Mouse (Mus musculus) gastrocnemius, adult 2 months (tissue): ENCODE results near the gene Mettl8. TPM values are rescaled to one million over a fixed set of nuclear protein-coding genes. Genes with fewer than 3 reads are reported as not detected.

ENCODE experiments used
- DNase-seq: peaks from one replicate; pipeline ENCODE4 v3.0.0; 2022
- H3K27ac ChIP-seq: fragments of 200-600 bp; 2 replicates; pipeline ENCODE4 v1.8.1; 2022; ENCODE audit warnings: mild to moderate bottlenecking
- H3K4me3 ChIP-seq: fragments of 200-600 bp; 2 replicates; pipeline ENCODE4 v1.8.1; 2022; ENCODE audit warnings: mild to moderate bottlenecking, moderate library complexity
- CTCF ChIP-seq: fragments of 200-600 bp; IDR thresholded peaks from 2 replicates; pipeline ENCODE4 v1.8.1; 2022; ENCODE audit warnings: antibody characterized with exemption, mild to moderate bottlenecking, moderate library complexity
- intact Hi-C: fragments of 180-260 bp; cut with DNase I; formaldehyde crosslinking; loops from one replicate; pipeline ENCODE4 v1.15.1; 2025
- total RNA-seq, 2 experiments: library from RNA; stranded (reverse); gene quantifications; 2 replicates each; pipeline ENCODE4 v1.2.3; 2021

The Mettl8 gene
- total RNA-seq, 2 experiments from 2014 or later = 5.0 to 6.4 TPM

DNA sequence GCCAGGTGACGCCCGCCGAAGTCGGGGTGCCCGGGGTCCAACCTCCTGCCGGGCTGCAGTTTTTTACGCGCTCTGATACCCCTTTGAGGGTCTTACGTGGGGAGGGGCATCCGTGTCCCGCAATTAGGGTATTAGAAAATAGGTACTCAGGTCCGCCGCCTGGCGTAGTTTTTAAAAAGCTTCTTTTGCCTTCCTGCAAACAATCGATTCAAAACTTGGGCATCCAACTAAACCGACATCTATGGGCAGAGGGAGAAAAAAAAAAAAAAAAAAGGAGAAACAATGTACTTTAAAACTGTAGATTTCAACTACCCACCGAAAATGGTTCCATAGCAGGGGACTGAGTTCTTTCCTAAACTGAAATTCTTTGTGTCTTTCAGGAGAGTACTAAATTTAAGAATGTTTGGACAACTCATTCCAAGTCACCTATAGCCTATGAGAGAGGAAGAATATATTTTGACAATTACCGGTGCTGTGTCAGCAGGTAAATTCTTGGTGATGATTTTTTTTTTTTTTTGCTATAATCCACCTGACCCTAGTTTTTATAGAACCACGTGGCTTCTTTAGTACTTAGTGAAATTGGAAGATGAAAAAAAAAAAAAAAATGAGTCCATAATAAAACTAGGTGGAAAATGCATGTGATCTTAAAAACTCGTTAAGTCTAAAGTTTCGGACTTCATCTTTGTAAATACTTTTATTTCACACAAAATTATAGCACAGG lies 892 bp upstream of the Mettl8 start:
- Histone ChIP-seq H3K27ac (peak overlapping the region; percentile 97), H3K4me3 (peak overlapping the region; percentile 73)
- peak; percentile 25; the same call in 1 of the 2 replicates for TF ChIP-seq CTCF
- DNase-seq = no peak
- intact Hi-C loops = no loop called here

DNA sequence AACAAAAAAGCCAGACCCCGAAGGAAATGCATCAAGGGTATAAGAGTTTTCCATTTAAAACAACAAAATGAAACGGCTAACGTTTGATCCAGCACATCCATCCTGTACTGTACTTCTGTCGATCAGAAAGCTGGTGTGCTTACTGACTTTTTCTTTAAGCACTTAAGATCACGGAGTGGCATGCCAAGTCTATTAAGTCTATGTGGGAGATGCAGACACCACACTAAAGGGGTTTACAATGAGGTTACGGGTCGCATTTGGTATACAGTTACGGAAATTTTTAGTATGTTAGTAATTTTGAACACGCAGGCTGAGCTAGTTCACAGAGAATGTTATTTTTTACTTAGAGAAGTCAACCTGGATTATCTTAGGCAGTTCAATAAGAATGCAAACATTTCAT lies 667 bp downstream of the Mettl8 start:
- no peak for TF ChIP-seq CTCF
- DNase-seq = no peak
- intact Hi-C loops = no loop called here
- H3K4me3 ChIP-seq = peak overlapping the region; percentile 73
- H3K27ac ChIP-seq = peak overlapping the region; percentile 97

DNA sequence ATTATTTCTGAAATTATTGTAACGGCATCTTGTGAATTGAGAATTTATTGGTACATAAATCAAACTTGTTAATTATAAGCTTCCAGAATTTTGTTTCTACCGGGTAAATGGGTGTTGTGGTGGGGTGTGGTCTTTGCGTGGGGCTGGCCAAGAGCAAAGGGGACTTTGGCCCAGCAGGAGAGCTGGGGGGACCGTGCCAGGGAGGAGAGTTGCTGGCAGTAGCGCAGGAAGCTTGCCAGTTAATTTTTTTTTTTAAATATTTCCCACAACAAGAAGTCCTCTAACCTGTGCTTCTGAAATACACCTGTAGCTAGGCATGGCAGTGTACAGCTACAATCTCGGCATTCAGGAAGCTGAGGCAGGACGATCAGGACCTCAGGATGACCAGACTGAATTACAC lies 4.9 kb downstream of the Mettl8 start:
- TF ChIP-seq CTCF = no peak
- Histone ChIP-seq H3K4me3 (no peak overlapping the region), H3K27ac (no peak overlapping the region)
- intact Hi-C loops = no loop called here
- DNase-seq = no peak

DNA sequence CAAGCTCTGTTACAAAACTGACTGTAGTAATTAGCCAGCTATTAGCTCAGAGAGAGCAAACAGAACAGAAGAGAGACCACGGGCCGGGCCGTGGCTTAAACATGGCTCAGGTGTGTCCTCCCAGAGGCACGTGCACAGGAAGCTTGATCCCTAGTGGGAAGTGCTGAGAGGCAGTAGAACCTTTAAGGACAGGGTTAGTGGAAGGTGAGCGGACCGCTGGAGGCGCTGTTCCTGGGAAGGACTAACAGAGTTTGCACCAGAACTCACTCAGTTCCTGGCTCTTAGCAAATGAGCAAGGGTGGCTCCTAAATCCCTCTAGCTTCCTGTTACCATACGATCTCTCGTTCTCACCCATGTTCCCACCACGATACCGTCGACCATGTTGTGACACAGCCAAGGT lies 6.5 kb downstream of the Mettl8 start:
- Histone ChIP-seq H3K27ac (no peak overlapping the region), H3K4me3 (no peak overlapping the region)
- no peak for DNase-seq
- no peak for TF ChIP-seq CTCF
- intact Hi-C loops = no loop called here

DNA sequence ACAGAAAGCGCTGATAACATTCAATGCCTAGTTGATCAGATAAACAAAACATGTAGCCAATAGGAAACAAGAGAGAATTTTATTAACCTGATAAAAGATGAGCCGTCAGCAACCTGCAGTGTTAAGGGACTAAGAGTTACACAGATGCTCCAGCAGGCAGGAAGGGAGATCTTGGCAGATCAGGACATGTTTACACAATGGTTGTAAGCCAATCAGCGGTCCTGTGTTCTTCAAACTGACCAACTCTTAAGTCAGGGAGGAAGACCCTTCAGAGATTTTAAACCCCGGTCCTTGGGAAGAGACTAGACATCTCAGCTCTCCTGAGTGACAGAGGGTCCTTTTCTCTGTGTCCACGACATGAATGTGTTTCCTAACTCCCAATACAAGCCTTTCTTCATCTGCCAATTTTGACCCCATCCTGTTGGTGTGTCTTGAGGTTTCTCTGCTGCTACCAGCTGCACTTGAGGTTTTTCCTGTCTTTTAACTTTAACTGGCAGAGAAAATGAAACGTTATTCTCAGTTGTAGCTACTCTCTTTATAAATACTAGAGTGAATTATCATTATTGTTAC lies 8.5 kb downstream of the Mettl8 start:
- no peak overlapping the region for H3K4me3 ChIP-seq
- DNase-seq = no peak
- H3K27ac ChIP-seq = no peak overlapping the region
- no peak for TF ChIP-seq CTCF
- intact Hi-C loops = no loop called here

DNA sequence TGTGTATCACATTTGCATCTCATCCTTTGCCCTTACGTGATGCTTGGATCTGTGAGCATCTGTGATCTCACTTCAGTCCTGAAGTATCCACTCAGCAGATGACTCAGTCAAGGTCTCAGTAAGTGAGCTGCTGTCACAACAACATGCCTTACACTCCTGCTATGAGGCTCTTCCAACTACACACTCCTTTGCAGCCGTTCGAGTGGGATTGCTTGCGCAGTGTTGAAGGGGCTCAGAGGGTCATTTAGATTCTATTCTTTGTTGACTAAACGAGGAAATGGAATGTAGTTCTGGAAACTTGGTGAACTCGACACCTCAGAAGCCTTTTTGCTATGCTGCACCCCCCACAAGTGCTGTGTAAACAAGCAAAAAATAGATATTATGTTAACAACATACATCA lies 9.2 kb downstream of the Mettl8 start:
- H3K27ac ChIP-seq = no peak overlapping the region
- no peak for DNase-seq
- intact Hi-C loops = no loop called here
- TF ChIP-seq CTCF = no peak
- H3K4me3 ChIP-seq = no peak overlapping the region

DNA sequence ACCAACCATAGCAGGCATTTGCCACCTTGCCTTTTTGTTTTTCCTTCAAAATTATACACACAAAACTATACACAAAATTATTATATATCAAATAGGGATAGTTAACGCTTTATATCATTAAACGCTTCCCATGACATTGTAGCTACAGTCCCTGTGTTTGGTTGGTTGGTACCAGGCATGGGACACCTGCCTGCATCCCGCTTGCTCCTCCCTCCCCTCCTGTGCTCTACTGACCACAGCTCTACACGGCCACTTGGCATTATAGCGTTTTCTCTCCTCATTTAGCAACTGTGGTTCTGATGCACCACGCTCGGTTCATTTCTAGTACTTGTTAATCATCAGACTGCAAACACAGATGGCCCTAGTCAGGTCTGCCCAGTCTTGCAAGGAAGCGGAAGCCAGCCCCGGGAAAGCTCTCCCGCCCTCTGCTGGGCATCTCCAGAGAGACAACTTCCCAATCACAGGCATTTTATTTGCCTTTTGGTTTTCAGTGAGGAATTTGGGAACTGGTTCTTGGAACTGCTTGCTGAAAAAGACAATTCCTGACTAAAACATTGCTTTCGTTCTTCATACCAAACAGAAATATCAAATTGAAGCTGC lies 15.8 kb downstream of the Mettl8 start:
- Histone ChIP-seq H3K4me3 (peak overlapping the region; percentile 40), H3K27ac (peak overlapping the region; percentile 44)
- intact Hi-C loops = loop anchor here (2.0 kb wide), 2 partner anchors 261 to 335 kb away; no protein-coding TSS in a partner anchor
- peak; percentile 85 for DNase-seq
- TF ChIP-seq CTCF = peak; percentile 92

DNA sequence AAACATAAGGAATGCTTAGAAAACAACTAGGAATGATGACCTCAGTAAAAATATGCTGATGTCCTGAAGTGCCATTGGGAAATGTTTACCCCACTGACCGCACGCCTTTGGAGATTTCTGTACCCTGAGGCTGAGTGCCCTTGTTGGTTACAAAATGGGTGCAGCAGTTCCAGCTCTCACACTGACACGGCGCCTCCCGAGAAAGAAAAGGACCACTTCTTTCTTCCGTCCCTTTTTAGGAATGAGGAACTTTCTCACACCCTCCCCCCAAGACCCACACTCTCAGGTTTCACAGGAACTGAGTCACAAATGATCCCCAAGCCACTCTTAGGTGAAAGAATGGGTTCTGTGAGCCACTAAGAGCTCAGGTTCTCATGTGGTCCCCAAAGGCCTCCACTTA lies 17.9 kb downstream of the Mettl8 start:
- no peak for TF ChIP-seq CTCF
- DNase-seq = no peak
- Histone ChIP-seq H3K27ac (no peak overlapping the region), H3K4me3 (no peak overlapping the region)
- intact Hi-C loops = no loop called here

DNA sequence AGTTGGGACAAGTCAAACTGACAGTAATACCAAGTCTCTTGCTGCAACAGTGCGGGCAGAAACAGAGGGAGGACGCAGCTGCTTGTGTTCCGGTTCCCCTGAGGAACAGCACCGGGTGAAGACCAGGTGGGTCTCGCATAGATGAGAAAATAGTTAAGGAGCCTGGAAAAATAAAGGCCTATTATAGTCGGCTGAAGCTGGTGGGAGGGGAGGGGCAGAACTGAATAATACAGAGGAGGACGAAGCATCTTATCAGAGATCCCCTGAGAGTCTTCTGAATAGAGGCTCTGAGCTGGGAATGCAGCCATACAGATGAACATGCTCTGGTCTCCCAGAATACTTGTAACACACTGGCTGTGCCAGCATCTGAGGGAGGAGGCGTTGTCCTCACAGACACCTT lies 21.4 kb downstream of the Mettl8 start:
- DNase-seq = peak; percentile 25
- Histone ChIP-seq H3K4me3 (no peak overlapping the region), H3K27ac (no peak overlapping the region)
- intact Hi-C loops = no loop called here
- TF ChIP-seq CTCF = no peak

DNA sequence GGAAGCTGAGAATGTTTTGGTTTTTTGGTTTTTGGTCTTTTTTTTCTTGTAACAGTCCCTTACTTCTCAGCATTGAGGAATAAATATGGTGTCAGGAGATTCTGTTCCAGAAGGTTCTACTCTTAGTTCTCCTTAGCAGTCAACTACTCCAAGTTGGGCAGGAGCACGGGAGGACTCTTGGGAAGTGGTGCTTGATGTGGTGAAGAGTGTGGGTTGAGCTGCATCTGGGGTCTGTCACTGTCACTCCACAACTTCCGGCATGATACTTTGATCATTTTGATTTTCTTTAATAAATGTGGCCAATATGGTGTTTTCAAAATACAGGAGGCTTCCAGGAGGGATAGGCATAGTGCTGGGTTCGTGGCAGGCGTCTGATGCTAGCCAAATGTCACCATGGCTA lies 22.4 kb downstream of the Mettl8 start:
- TF ChIP-seq CTCF = no peak
- H3K27ac ChIP-seq = no peak overlapping the region
- DNase-seq = no peak
- intact Hi-C loops = no loop called here
- no peak overlapping the region for H3K4me3 ChIP-seq

DNA sequence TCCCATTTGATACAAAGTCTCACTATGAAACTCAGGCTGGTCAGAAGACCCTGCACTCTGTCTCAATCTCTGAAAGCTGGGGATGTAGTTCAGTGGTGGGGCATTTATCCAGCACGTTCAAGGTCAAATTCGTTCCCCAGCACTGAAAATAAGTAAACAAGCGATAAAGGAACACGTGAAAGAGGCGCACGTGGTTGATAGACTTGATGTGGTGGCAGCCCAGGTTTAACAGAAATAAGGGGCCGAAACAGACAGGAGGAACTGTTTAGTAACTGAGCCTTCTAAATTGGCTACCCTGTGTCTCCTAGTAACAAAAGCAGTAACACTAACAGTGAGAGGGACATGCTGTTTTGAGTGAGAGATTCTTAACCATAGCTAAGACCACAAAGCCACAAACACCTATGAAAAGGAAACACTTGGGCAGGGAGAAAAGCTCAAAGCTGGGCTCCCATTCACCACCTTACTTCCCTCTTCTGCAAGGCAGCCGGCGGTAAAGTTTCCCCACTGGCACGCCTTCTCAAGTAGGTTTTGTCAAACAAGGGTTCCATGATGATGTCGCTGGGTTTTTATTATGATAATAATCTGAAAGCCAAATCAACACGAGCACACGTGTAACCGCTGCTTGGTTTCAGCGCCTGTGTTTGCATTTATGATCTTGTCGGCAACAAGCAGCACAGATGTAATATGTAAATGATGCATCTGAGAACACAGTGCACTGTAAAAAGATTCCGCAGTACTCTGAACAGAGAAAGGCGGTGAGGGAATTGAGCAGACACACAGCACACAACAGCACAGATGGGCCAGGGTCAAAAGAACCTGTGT lies 23.2 kb downstream of the Mettl8 start:
- TF ChIP-seq CTCF = no peak
- DNase-seq = no peak
- intact Hi-C loops = no loop called here
- Histone ChIP-seq H3K4me3 (no peak overlapping the region), H3K27ac (no peak overlapping the region)

DNA sequence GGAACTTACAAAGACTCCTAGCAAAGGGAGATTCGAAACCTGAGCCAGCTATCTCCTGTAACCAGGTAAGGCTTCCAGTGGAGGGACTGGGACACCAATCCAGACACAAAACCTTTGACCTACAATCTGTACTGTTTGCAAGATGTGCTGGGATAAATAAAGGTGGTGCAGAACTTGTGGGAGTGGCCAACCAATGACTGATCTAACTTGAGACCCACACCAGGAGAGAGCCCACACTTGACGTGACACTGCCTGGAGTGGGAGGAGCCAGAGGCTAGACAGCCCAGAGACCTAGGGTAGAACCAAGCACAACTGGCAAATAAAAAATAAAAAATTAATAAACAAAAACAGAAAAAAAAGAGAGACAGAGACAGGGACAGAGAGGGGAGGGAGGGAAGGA lies 24.7 kb downstream of the Mettl8 start:
- Histone ChIP-seq H3K27ac (no peak overlapping the region), H3K4me3 (no peak overlapping the region)
- DNase-seq = no peak
- intact Hi-C loops = no loop called here
- TF ChIP-seq CTCF = no peak

DNA sequence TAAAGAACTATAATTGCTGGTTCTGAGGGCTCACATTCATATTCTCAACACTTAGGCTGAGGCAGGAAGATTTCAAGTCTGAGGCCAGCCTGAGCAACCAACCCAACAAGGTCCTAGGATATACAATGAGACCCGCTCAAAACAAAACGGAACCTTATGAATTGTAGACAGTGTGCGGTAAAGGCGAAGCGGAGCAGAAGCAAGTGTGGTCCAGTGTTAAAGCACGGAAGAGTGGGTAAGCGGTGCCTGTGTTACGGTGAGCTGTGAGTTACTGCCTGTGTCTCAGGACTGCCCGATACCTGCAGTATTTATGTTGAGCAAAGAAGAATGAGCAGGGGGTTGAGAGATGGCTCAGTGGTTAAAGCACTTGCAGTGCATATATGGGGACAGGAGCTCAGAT lies 27.8 kb downstream of the Mettl8 start:
- TF ChIP-seq CTCF = no peak
- no peak overlapping the region for H3K4me3 ChIP-seq
- intact Hi-C loops = no loop called here
- H3K27ac ChIP-seq = no peak overlapping the region
- no peak for DNase-seq
